ENCODE assay signal across 14 mouse cellular contexts in genomic region chr2:85105426-85106013, GRCm38 (mm10). TPM values are rescaled to one million over a fixed set of nuclear protein-coding genes. Genes with fewer than 3 reads are reported as not detected.
DNase-seq lines count a peak whose midpoint lies in the region; ATAC-seq and TF ChIP-seq lines count a peak whose summit lies in the region.
"Had no signal": no experiment of that assay in that cellular context is flagged by ENCODE, and none has a peak within 500 bp of the region (broad histone marks: within the 10 kb centered on the region; RNA-seq: fewer than 3 reads in every experiment).

No protein-coding gene starts in this region.

- H3K36me3 ChIP-seq in kidney, adult 2 months (ENCODE audit: control insufficient read depth, insufficient read depth, low read length) = no peaks in the 10 kb centered on the region
- no peaks in the 10 kb centered on the region for H3K36me3 ChIP-seq in intestine, embryonic 14.5 days (ENCODE audit: control insufficient read depth, insufficient read depth, low read length)
- no peaks in the 10 kb centered on the region for H3K36me3 ChIP-seq in lung, embryonic 16.5 days (ENCODE audit: control insufficient read depth, insufficient read depth, low read length)
- no peaks in the 10 kb centered on the region for H3K36me3 ChIP-seq in stomach, embryonic 14.5 days (ENCODE audit: control insufficient read depth, insufficient read depth, low read length)
- H3K36me3 ChIP-seq: embryonic facial prominence, embryonic 15.5 days; G1E had no signal

- H3K27me3 ChIP-seq in kidney, adult 2 months (replicated peaks; ENCODE audit: control insufficient read depth, insufficient read depth, low read length) = no peaks in the 10 kb centered on the region
- H3K27me3 ChIP-seq in intestine, embryonic 14.5 days (replicated peaks; ENCODE audit: control insufficient read depth, insufficient read depth, low read length) = no peaks in the 10 kb centered on the region
- no peaks in the 10 kb centered on the region for H3K27me3 ChIP-seq in lung, embryonic 16.5 days (ENCODE audit: control insufficient read depth, insufficient read depth, low read depth, low read length)
- no peaks in the 10 kb centered on the region for H3K27me3 ChIP-seq in stomach, embryonic 14.5 days (ENCODE audit: control insufficient read depth, insufficient read depth, low read length)
- H3K27me3 ChIP-seq: embryonic facial prominence, embryonic 15.5 days; forebrain, embryonic 13.5 days had no signal

- H3K9me3 ChIP-seq in intestine, embryonic 14.5 days (ENCODE audit: control insufficient read depth, low read length) = 0 out of 2 replicates have a peak, but pooled peaks cover 3% of the 10 kb centered on the region
- peaks cover 3% of the 10 kb centered on the region; the same call in 1 of the 2 replicates for H3K9me3 ChIP-seq in lung, embryonic 16.5 days (ENCODE audit: control insufficient read depth, low read length)
- no peaks in the 10 kb centered on the region for H3K9me3 ChIP-seq in stomach, embryonic 14.5 days (ENCODE audit: control insufficient read depth, low read depth, low read length)
- H3K9me3 ChIP-seq: embryonic facial prominence, embryonic 15.5 days; forebrain, embryonic 13.5 days; G1E had no signal

- intact Hi-C loops in left cerebral cortex, postnatal 10 days (cut with DNase I) = no loop called here

- TF ChIP-seq CTCF in kidney, adult 2 months (conservative IDR thresholded peaks at IDR 0.05; ENCODE audit: insufficient read depth, insufficient read length, low read depth, low read length) = no peak

- ATAC-seq in intestine, embryonic 14.5 days (replicated peaks; ENCODE audit: low FRiP score, low TSS enrichment, low read depth) = 0 out of 2 replicates have a peak, but pooled peaks have one; percentile 10
- ATAC-seq in lung, embryonic 16.5 days (ENCODE audit: low read depth) = peak; percentile 84
- peak; percentile 74 for ATAC-seq in stomach, embryonic 14.5 days (ENCODE audit: insufficient number of reproducible peaks, insufficient read depth, low FRiP score, low read depth)
- ATAC-seq: forebrain, embryonic 13.5 days had no signal

- no peak overlapping the region for H3K9ac ChIP-seq in intestine, embryonic 14.5 days (ENCODE audit: low read length)
- H3K9ac ChIP-seq in lung, embryonic 16.5 days (ENCODE audit: low read length) = peak overlapping the region; percentile 45
- no peak overlapping the region for H3K9ac ChIP-seq in stomach, embryonic 14.5 days (replicated peaks; ENCODE audit: low read depth, low read length)
- H3K9ac ChIP-seq: embryonic facial prominence, embryonic 15.5 days; forebrain, embryonic 13.5 days had no signal

- WGBS in kidney, adult 2 months = 54% methylated on average over 11 of the region's 11 CpGs
- WGBS in intestine, embryonic 14.5 days = 32% methylated on average over 11 of the region's 11 CpGs
- WGBS in lung, embryonic 16.5 days = 23% methylated on average over 11 of the region's 11 CpGs
- 35% methylated on average over 11 of the region's 11 CpGs for WGBS in stomach, embryonic 14.5 days

- H3K4me1 ChIP-seq in kidney, adult 2 months (ENCODE audit: control insufficient read depth, insufficient read depth, low read length) = peaks cover 3% of the 10 kb centered on the region; the same call in 1 of the 2 replicates
- peaks cover 9% of the 10 kb centered on the region; the same call in 1 of the 2 replicates for H3K4me1 ChIP-seq in intestine, embryonic 14.5 days (replicated peaks; ENCODE audit: control insufficient read depth, insufficient read depth, low read length)
- H3K4me1 ChIP-seq in lung, embryonic 16.5 days (replicated peaks; ENCODE audit: control insufficient read depth, insufficient read depth, low read length) = peaks cover 17% of the 10 kb centered on the region
- 0 out of 2 replicates have a peak, but pooled peaks cover 4% of the 10 kb centered on the region for H3K4me1 ChIP-seq in stomach, embryonic 14.5 days (ENCODE audit: control insufficient read depth, insufficient read depth, low read length)
- H3K4me1 ChIP-seq: embryonic facial prominence, embryonic 15.5 days; forebrain, embryonic 13.5 days had no signal

- H3K4me2 ChIP-seq in intestine, embryonic 14.5 days (ENCODE audit: low read length) = 0 out of 2 replicates have a peak overlapping the region, but pooled peaks have one; percentile 2
- peak overlapping the region; percentile 36 for H3K4me2 ChIP-seq in lung, embryonic 16.5 days (ENCODE audit: low read depth, low read length)
- H3K4me2 ChIP-seq in stomach, embryonic 14.5 days (replicated peaks; ENCODE audit: low read depth, low read length) = no peak overlapping the region
- H3K4me2 ChIP-seq: embryonic facial prominence, embryonic 15.5 days; forebrain, embryonic 13.5 days had no signal

- H3K4me3 ChIP-seq in kidney, adult 2 months (ENCODE audit: insufficient read depth, low read depth, low read length) = no peak overlapping the region
- H3K4me3 ChIP-seq in intestine, embryonic 14.5 days (ENCODE audit: low read depth, low read length) = no peak overlapping the region
- H3K4me3 ChIP-seq in lung, embryonic 16.5 days (ENCODE audit: low read length) = no peak overlapping the region
- no peak overlapping the region for H3K4me3 ChIP-seq in stomach, embryonic 14.5 days (ENCODE audit: low read depth, low read length)
- H3K4me3 ChIP-seq: embryonic facial prominence, embryonic 15.5 days; forebrain, embryonic 13.5 days; heart, adult 2 months; layer of hippocampus, adult 2 months had no signal

- no peak for DNase-seq in kidney, adult 2 months
- DNase-seq in kidney, adult 11 months = no peak
- DNase-seq in intestine, embryonic 14.5 days (ENCODE audit: low spot score) = peak; percentile 53
- no peak for DNase-seq in spleen, postnatal 10 days (ENCODE audit: low spot score in 2 of 2)
- no peak for DNase-seq in layer of hippocampus, postnatal 14 days (ENCODE audit: low spot score in 2 of 2)
- DNase-seq in left cerebral cortex, postnatal 10 days (ENCODE audit: extremely low spot score in 1 of 2, low spot score in 2 of 2) = no peak
- DNase-seq: adrenal gland, postnatal 25 days; heart, adult 2 months had no signal

- TF ChIP-seq POLR2A in kidney, adult 2 months (IDR thresholded peaks at IDR 0.05; ENCODE audit: low read depth, low read length) = no peak

- peak overlapping the region; percentile 22; the same call in 1 of the 2 replicates for H3K27ac ChIP-seq in kidney, adult 2 months (ENCODE audit: insufficient read depth, low read depth, low read length)
- 0 out of 2 replicates have a peak overlapping the region, but pooled peaks have one; percentile 54 for H3K27ac ChIP-seq in intestine, embryonic 14.5 days (ENCODE audit: low read depth)
- peak overlapping the region; percentile 87 for H3K27ac ChIP-seq in lung, embryonic 16.5 days (ENCODE audit: low read length)
- H3K27ac ChIP-seq in stomach, embryonic 14.5 days (ENCODE audit: low read length) = peak overlapping the region; percentile 72; the same call in 1 of the 2 replicates
- H3K27ac ChIP-seq: embryonic facial prominence, embryonic 15.5 days; forebrain, embryonic 13.5 days; heart, adult 2 months; layer of hippocampus, adult 2 months had no signal

RNA-seq across cellular contexts. Expression of gene Aplnr, which starts 30.5 kb away (rescaled TPM):
- polyA plus RNA-seq in kidney, adult 2 months (2012; rRNA removed) = 14.0 and 16.6 TPM in 2 replicates
- polyA plus RNA-seq in intestine, embryonic 14.5 days (2014; fragmentation: Nextera tagmentation; extraction: Ambion mirVana) = 53.6 and 54.3 TPM in 2 replicates
- polyA plus RNA-seq in lung, embryonic 16.5 days (2015; fragmentation: Nextera tagmentation; extraction: Ambion mirVana) = 172 and 194 TPM in 2 replicates
- polyA plus RNA-seq in stomach, embryonic 14.5 days (2014; fragmentation: Nextera tagmentation; extraction: Ambion mirVana) = 52.0 and 57.1 TPM in 2 replicates
- total RNA-seq in layer of hippocampus, postnatal 14 days (2021) = 1 to 10 TPM; 6.1 to 8.1 TPM
- total RNA-seq in left cerebral cortex, postnatal 10 days (2021) = 10 to 100 TPM; 11.5 to 19.2 TPM
- polyA plus RNA-seq: G1E had no signal

RNA-seq across cellular contexts. Expression of gene Tnks1bp1, which starts 57.7 kb away (rescaled TPM):
- polyA plus RNA-seq in kidney, adult 2 months (2012; rRNA removed) = 46.9 and 47.0 TPM in 2 replicates
- polyA plus RNA-seq in intestine, embryonic 14.5 days (2014; fragmentation: Nextera tagmentation; extraction: Ambion mirVana) = 11.7 and 15.3 TPM in 2 replicates
- polyA plus RNA-seq in lung, embryonic 16.5 days (2015; fragmentation: Nextera tagmentation; extraction: Ambion mirVana) = 56.5 and 65.8 TPM in 2 replicates
- 13.3 and 15.6 TPM in 2 replicates for polyA plus RNA-seq in stomach, embryonic 14.5 days (2014; fragmentation: Nextera tagmentation; extraction: Ambion mirVana)
- total RNA-seq in layer of hippocampus, postnatal 14 days (2021) = 100 to 1,000 TPM; 128 to 141 TPM
- total RNA-seq in left cerebral cortex, postnatal 10 days (2021) = 10 to 100 TPM; 77.8 to 88.7 TPM

Comparison
In these comparisons a context has a peak if more than half of its experiments do, and no peak if none do; other contexts are left out.
1. H3K27ac ChIP-seq: peak in every context shown above with its lines; median percentile 87 in lung, embryonic 16.5 days; 72 in stomach, embryonic 14.5 days; 54 in intestine, embryonic 14.5 days; 22 in kidney, adult 2 months.
2. ATAC-seq: peak in every context shown above with its lines; median percentile 84 in lung, embryonic 16.5 days; 74 in stomach, embryonic 14.5 days; 10 in intestine, embryonic 14.5 days.